Mouse (Mus musculus) natural killer cell, adult 2 months (primary cell): ENCODE measurements at regions not wholly inside any gene's neighbourhood (a gene's known extent, or its start where the extent isn't known, plus 50 kb on each side); places are given as distances from the start of the nearest gene placed in this dataset.
"Not testable (repeated sequence)": the region's sequence is repeated elsewhere in the genome, so short reads cannot be mapped to it uniquely, and the experiment has no call there.

Source experiments
- DNase-seq, 2 experiments: peaks; one replicate each; pipeline ENCODE4 v3.0.0; 2022; ENCODE audit warnings: low spot score in 2 of 2

- DNase-seq, result no peak
These were observed 706.4 kb upstream of the Rag2 start for GRCm38 (mm10) chr2:100918122-100918521.

DNA sequence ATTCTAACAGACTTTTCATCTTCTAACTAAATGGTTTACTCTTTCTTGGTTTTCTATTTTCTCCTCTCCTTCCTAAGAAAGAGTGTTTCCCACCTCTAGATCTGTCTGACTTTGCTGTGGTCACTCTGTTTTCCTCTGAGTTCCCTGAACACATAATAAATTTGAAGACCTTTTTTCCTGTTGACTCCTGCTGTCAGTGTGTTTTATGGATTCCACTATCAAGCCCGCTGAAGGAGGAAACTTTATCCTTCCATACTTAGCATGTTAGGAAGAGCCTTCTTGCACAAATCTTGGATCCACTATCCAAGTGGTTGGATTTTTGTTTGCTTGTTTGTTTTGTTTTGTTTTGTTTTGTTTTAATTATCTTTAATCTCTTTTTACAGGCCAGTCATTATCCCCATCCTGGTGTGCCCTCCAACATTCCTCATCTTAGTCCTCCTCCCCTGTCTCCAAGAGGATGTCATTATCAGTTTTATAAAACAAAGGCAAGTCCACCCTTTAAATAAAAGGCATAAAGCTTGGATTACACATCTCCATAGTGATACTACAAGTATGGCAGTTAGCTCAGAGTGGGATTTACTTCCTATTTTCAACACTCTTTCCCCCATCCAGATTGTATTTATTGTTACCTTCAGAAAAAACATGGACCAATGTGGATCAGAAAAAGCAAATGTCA lies 704.8 kb upstream of the Rag2 start:
- DNase-seq, result no peak

GRCm38 (mm10) chr2:100948632-100949031 lies 675.9 kb upstream of the Rag2 start:
- not testable (repeated sequence) for DNase-seq

- no peak for DNase-seq
These were observed 665.1 kb upstream of the Rag2 start for GRCm38 (mm10) chr2:100959412-100959811.

DNA sequence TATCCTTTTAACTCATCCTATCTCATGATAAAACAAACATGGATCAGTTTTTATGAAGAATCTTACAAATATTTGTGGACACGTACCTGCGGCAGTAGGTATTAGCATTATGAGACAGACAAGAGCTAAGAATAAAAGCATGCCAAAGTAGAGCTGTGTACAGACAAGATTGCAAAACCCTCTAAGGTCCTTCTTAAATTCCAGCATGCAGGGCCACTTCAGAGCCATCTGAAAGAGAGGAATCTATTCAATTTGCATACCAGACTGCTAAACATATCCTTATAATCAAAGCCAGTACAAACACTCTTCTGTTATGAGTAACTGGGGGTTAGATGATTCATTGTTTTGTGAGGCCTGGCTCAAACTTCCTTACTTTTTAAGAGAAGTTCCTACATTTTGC lies 659.9 kb upstream of the Rag2 start:
- DNase-seq, result no peak

GRCm38 (mm10) chr2:100977202-100977601 lies 647.3 kb upstream of the Rag2 start:
- no peak for DNase-seq

GRCm38 (mm10) chr2:100982362-100982761 lies 642.2 kb upstream of the Rag2 start:
- no peak for DNase-seq

GRCm38 (mm10) chr2:101015353-101015752 lies 609.2 kb upstream of the Rag2 start:
- DNase-seq, result no peak

DNA sequence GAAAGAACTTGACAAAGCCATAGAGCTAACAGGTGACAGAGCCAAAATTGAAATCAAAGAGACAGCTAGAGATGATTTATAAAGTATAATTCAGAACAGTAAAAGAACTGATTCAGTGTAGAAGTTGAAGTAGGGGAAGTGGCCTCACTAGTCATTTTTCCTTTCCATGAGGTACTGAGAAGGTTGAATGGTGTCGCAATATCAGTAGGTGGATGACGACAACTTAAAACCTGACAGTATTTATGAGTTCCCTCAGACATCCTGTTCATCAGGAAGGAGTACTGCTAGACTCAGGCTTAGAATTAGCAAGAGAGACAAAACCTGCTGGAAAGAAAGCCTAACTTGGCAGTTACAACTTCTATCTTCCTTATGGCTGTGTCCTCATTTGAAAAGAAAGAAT lies 605.1 kb upstream of the Rag2 start:
- DNase-seq, result no peak

- DNase-seq, result no peak
These were observed 603.0 kb upstream of the Rag2 start for GRCm38 (mm10) chr2:101021515-101021914.

- no peak for DNase-seq
These were observed 581.5 kb upstream of the Rag2 start for GRCm38 (mm10) chr2:101043050-101043449.

GRCm38 (mm10) chr2:101062939-101063338 lies 561.6 kb upstream of the Rag2 start:
- no peak for DNase-seq

- no peak for DNase-seq
These were observed 549.5 kb upstream of the Rag2 start for GRCm38 (mm10) chr2:101074990-101075389.

GRCm38 (mm10) chr2:101080231-101080630 lies 544.3 kb upstream of the Rag2 start:
- DNase-seq, result no peak

DNA sequence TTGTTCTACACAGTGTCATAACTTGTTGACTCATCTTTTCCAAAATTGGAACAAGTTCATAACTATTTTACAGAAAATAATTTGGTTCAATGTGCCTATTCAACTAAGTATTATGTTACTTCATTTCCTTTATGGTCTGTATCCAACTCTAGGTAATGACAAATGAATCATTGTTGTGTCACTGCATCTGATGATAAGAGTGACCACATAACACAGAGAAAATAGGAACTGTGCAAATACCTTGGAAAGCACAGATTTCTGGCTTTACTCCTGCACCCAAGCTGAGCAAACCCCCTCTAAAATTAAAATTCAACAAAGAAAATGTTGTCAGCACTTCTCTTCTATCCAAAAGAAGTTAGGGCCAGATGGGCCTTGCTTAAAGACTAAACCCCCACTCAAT lies 540.7 kb upstream of the Rag2 start:
- DNase-seq, result no peak

- DNase-seq, result no peak
These were observed 539.9 kb upstream of the Rag2 start for GRCm38 (mm10) chr2:101084648-101085047.

- DNase-seq, result no peak
These were observed 517.2 kb upstream of the Rag2 start for GRCm38 (mm10) chr2:101107183-101107872.

GRCm38 (mm10) chr2:101136867-101137266 lies 487.7 kb upstream of the Rag2 start:
- no peak for DNase-seq

DNA sequence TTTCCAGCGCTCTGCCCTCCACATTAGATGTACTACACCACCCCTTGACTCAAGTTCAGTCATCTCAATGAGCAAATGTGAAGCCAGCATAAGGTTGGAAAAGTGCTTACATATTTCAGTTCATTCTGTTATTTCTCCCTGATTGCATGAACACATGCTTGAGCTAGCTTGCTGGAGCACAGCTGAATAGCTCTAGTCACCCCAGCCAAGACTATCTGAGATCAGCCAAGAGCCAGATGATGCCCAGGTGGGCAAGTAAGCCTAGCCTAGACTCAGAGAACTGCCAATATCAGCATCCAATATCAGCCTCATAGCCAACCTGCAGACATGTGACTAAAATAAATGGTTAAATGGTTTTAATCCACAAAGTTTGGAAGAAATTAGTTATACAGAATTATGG lies 484.6 kb upstream of the Rag2 start:
- no peak for DNase-seq

GRCm38 (mm10) chr2:101156755-101157271 lies 467.7 kb upstream of the Rag2 start:
- DNase-seq, result no peak

DNA sequence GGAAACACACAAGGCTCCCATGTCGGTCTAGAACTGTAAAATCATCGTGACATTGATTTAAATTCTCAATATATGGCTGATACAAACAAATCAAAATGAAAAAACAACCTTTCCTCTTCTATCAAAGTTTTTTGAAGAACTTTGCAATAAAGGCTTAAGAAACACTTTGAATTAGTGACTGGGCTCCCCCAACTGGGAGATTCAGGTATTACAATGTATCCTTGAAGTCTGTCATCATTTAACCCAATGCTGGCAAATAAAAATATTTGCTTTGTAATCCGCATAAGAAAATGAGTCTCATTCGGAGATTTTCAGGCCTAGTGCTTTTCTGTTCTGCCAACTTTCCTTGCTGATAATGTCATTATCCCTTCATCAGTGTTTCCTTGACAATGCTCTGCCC lies 465.2 kb upstream of the Rag2 start:
- DNase-seq, result no peak

DNA sequence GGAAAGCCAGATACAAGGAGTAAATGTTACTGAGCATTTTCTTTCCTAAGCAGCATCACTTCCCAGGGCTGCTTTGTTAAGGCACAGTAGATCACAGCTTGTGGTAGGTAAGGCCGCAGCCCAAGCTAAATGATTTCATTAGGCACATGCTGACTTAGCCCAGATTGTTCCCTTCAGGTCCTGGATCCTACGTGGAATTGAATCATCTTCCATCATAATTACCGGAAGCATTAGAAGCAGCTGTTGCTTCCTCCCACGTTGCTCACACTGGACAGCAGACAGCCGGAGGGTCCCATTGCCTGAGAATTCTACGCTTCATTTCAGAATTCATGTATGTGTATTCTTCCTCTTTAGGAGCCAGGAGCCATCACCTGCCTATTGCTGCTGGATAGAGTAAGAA lies 458.6 kb upstream of the Rag2 start:
- DNase-seq, result no peak

GRCm38 (mm10) chr2:101172806-101173205 lies 451.7 kb upstream of the Rag2 start:
- DNase-seq, result no peak
